Mouse (Mus musculus): ENCODE data around the gene Car3. TPM values are rescaled to one million over a fixed set of nuclear protein-coding genes. Genes with fewer than 3 reads are reported as not detected.

Gene Car3
- total and polyA plus RNA-seq, 3 experiments = 1.7 to 4.9 TPM; not detected in 1

DNA sequence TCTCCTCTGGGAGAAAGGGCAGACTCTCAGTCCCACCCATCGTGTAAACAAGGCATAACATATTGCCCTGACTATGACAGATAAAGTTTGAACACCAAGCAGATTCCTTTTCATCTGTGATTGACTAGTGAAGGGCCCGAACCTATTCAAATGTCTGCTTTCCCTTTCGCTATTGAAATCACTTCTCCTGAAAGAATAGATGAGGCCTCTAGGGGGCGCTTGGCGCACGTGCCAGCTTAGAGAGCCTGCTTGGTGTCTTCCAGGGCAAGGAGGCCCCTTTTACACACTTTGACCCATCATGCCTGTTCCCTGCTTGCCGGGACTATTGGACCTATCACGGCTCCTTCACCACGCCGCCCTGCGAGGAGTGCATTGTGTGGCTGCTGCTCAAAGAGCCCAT, 6.5 kb downstream of the Car3 start:
- Histone ChIP-seq H3K27ac (ENCODE audit: control insufficient read depth, low read depth, low read length) (0 out of 2 replicates have a peak overlapping the region, but pooled peaks have one; percentile 30), H3K9me3 (replicated peaks; ENCODE audit: insufficient read depth, low read length) (no peaks in the 10 kb centered on the region), H3K27me3 (ENCODE audit: control insufficient read depth in 1 of 2, insufficient read depth in 2 of 2, low read length in 2 of 2) (no peaks in the 10 kb centered on the region), H3K4me3 (ENCODE audit: control insufficient read depth in 1 of 2, insufficient read depth in 1 of 2, low read depth in 2 of 2, low read length in 2 of 2) (peak overlapping the region; percentile 81 to 90), H3K36me3 (ENCODE audit: control insufficient read depth in 1 of 2, insufficient read depth in 2 of 2, low read length in 2 of 2) (peaks cover 0 to 5% of the 10 kb centered on the region in 2 experiments; a peak in 1 of 4 replicates), H3K4me1 (ENCODE audit: control insufficient read depth in 1 of 2, insufficient read depth in 2 of 2, low read length in 2 of 2) (peaks cover 7 to 15% of the 10 kb centered on the region in 2 experiments), H3K9ac (ENCODE audit: control insufficient read depth, low read depth, low read length, poor library complexity, severe bottlenecking) (peak overlapping the region; percentile 68), H3K79me2 (ENCODE audit: control insufficient read depth, insufficient read depth, low read length, poor library complexity) (no peaks in the 10 kb centered on the region)
- peak; percentile 94 for DNase-seq (ENCODE audit: low read depth, low spot score)
- TF ChIP-seq HCFC1 (IDR thresholded peaks at IDR 0.05; ENCODE audit: low read depth, low read length) = peak; percentile 20; the same call in 1 of the 2 replicates
- no peak for TF ChIP-seq TCF12 (IDR thresholded peaks at IDR 0.05; ENCODE audit: low read depth, low read length)
- no peak for TF ChIP-seq UBTF (IDR thresholded peaks at IDR 0.05; ENCODE audit: borderline replicate concordance, insufficient read depth, low read depth, low read length)
- peak; percentile 73 to 89 (median 85) for TF ChIP-seq CTCF (IDR thresholded peaks at IDR 0.05 in 2 of 3, conservative IDR thresholded peaks at IDR 0.05 in 1 of 3; ENCODE audit: control insufficient read depth in 1 of 3, insufficient read depth in 1 of 3, low read depth in 2 of 3, low read length in 3 of 3, poor library complexity in 1 of 3, severe bottlenecking in 1 of 3)
- 0 out of 2 replicates have a peak, but pooled peaks have one; percentile 46 for TF ChIP-seq CHD1 (IDR thresholded peaks at IDR 0.05; ENCODE audit: low read depth, low read length)
- peak; percentile 72 for TF ChIP-seq MXI1 (IDR thresholded peaks at IDR 0.05; ENCODE audit: low read depth, low read length)
- TF ChIP-seq TAL1 (IDR thresholded peaks at IDR 0.05; ENCODE audit: low read length) = no peak
- TF ChIP-seq CHD2 (IDR thresholded peaks at IDR 0.05; ENCODE audit: low read length) = no peak
- no peak for TF ChIP-seq JUND (IDR thresholded peaks at IDR 0.05; ENCODE audit: low read depth, low read length)
- no peak for TF ChIP-seq ZNF384 (IDR thresholded peaks at IDR 0.05; ENCODE audit: low read depth, low read length)
- no peak for TF ChIP-seq E2F4 (IDR thresholded peaks at IDR 0.05; ENCODE audit: borderline replicate concordance, low read depth, low read length)
- no peak for TF ChIP-seq MEF2A (IDR thresholded peaks at IDR 0.05; ENCODE audit: extremely low read depth, insufficient replicate concordance, low read depth, low read length, poor library complexity, severe bottlenecking)
- no peak for TF ChIP-seq GATA1 (IDR thresholded peaks at IDR 0.05; ENCODE audit: low read depth, low read length)
- TF ChIP-seq ETS1 (IDR thresholded peaks at IDR 0.05; ENCODE audit: low read depth, low read length) = peak; percentile 74; the same call in 1 of the 2 replicates
- TF ChIP-seq NRF1 (IDR thresholded peaks at IDR 0.05; ENCODE audit: insufficient read depth, low read depth, low read length, poor library complexity, severe bottlenecking) = no peak
- no peak for TF ChIP-seq KAT2A (conservative IDR thresholded peaks at IDR 0.05; ENCODE audit: low read depth, low read length)
- TF ChIP-seq MYC (IDR thresholded peaks at IDR 0.05; ENCODE audit: low read depth, low read length) = peak; percentile 98
- TF ChIP-seq POLR2AphosphoS2 (IDR thresholded peaks at IDR 0.05; ENCODE audit: low read length) = no peak
- TF ChIP-seq POLR2AphosphoS5 (IDR thresholded peaks at IDR 0.05; ENCODE audit: borderline replicate concordance, low read depth, low read length) = no peak
- peak; percentile 78 for TF ChIP-seq SMC3 (IDR thresholded peaks at IDR 0.05; ENCODE audit: low read depth, low read length)
- TF ChIP-seq MYB (IDR thresholded peaks at IDR 0.05; ENCODE audit: low read depth, low read length) = no peak
- peak; percentile 95 for TF ChIP-seq MAX (IDR thresholded peaks at IDR 0.05; ENCODE audit: low read length)
- no peak for TF ChIP-seq EP300 (IDR thresholded peaks at IDR 0.05; ENCODE audit: low read depth in 1 of 2, low read length in 2 of 2)
- TF ChIP-seq NELFE (IDR thresholded peaks at IDR 0.05; ENCODE audit: low read depth, low read length) = no peak
- TF ChIP-seq BHLHE40 (IDR thresholded peaks at IDR 0.05; ENCODE audit: borderline replicate concordance, low read depth, low read length) = peak; percentile 100
- TF ChIP-seq SIN3A (IDR thresholded peaks at IDR 0.05; ENCODE audit: low read length) = peak; percentile 86
- peak; percentile 65; the same call in 1 of the 2 replicates for TF ChIP-seq USF1 (IDR thresholded peaks at IDR 0.05; ENCODE audit: low read depth, low read length)
- TF ChIP-seq ZC3H11A (IDR thresholded peaks at IDR 0.05; ENCODE audit: low read depth, low read length) = peak; percentile 60
- TF ChIP-seq MAFK (IDR thresholded peaks at IDR 0.05; ENCODE audit: borderline replicate concordance, low read depth, low read length) = no peak
- TF ChIP-seq MAZ (IDR thresholded peaks at IDR 0.05; ENCODE audit: low read depth, low read length) = no peak
- TF ChIP-seq ZMIZ1 (IDR thresholded peaks at IDR 0.05; ENCODE audit: low read depth, low read length) = no peak
- TF ChIP-seq TBP (IDR thresholded peaks at IDR 0.05; ENCODE audit: low read depth, low read length) = peak; percentile 30; the same call in 1 of the 2 replicates
- TF ChIP-seq RAD21 (IDR thresholded peaks at IDR 0.05; ENCODE audit: low read depth, low read length) = peak; percentile 84
- no peak for TF ChIP-seq GABPA (IDR thresholded peaks at IDR 0.05; ENCODE audit: low read depth, low read length)
- no peak for TF ChIP-seq ELF1 (IDR thresholded peaks at IDR 0.05; ENCODE audit: low read depth, low read length)
- TF ChIP-seq USF2 (IDR thresholded peaks at IDR 0.05; ENCODE audit: borderline replicate concordance in 1 of 2, insufficient read depth in 1 of 2, low read depth in 1 of 2, low read length in 2 of 2) = no peak
- TF ChIP-seq RCOR1 (IDR thresholded peaks at IDR 0.05; ENCODE audit: low read depth, low read length) = peak; percentile 47; the same call in 1 of the 2 replicates
- no peak for TF ChIP-seq POLR2A (IDR thresholded peaks at IDR 0.05; ENCODE audit: control insufficient read depth in 1 of 2, insufficient read depth in 1 of 2, low read depth in 1 of 2, low read length in 2 of 2, poor library complexity in 1 of 2)

All from MEL (cell line).